Mouse (Mus musculus): ENCODE measurements around the gene Arsb.
A peak's percentile ranks its signal among the peaks of the same experiment; 100 is the strongest.

Arsb gene

DNA sequence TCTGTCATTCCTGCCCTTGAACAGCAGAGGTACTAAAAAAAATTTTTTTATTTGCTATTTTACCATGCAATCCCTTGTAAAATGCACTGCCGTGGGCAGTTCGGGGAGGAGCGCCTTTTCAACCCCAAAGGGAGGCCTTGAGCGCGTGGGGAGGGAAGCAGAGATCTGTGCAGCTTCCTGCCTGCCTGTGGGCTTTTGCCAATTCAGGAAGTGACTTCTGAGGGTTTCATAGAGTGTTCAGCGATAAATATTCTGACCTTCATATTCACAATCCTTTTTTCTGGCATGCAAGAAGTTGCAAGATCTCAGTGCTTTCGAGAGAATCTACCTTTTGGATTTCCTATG lies 151.1 kb downstream of the Arsb start:
- DNase-seq (ENCODE audit: low spot score): peak; percentile 65

DNA sequence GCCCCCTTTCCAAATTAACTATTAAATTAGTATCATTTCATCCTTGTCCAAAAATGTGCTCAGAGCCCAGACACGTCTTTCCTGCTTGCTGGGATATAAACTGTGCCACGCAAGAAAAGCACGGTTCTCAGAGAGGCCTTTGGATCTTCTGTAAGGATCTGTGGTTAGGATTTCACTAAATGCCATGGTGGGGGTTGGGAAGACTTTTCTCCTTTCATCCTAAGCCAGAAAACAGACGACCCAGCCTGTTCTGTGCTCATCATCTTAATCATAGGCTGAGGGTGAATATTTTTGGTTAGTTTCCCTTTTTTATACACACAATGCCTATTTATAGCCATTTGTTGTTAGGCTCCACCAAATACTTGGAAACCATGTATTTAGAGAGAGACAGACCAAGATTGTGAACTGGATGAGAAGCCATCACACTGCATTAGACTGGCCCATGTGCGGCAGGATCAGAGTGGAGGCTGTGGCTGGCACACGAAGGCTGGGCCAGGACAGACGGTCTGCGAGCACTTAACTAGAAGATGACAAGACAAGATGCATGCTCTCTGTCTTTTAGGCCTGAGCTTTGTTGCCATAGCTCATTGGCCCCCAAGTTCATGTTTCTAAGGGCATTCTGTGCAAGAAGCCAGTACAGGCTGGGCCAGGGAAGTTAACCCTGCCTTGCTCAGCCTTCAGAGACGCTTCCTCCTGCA lies 153.5 kb downstream of the Arsb start:
- no peak for DNase-seq (ENCODE audit: low spot score)

GRCm38 (mm10) chr13:93930561-93931340 lies 159.3 kb downstream of the Arsb start:
- DNase-seq (ENCODE audit: low spot score): no peak

GRCm38 (mm10) chr13:93936455-93936854 lies 165.0 kb downstream of the Arsb start:
- no peak for DNase-seq (ENCODE audit: low spot score)

GRCm38 (mm10) chr13:93938118-93938517 lies 166.7 kb downstream of the Arsb start:
- no peak for DNase-seq (ENCODE audit: low spot score)

- DNase-seq (ENCODE audit: low spot score): peak; percentile 83
Observed at GRCm38 (mm10) chr13:93939363-93940127, 168.1 kb downstream of the Arsb start.

- DNase-seq (ENCODE audit: low spot score): no peak
Observed at GRCm38 (mm10) chr13:93940742-93941531, 169.5 kb downstream of the Arsb start.

GRCm38 (mm10) chr13:93950996-93951395 lies 179.6 kb downstream of the Arsb start:
- no peak for DNase-seq (ENCODE audit: low spot score)

- peak; percentile 51 for DNase-seq (ENCODE audit: low spot score)
Observed at GRCm38 (mm10) chr13:93951555-93951954, 180.1 kb downstream of the Arsb start.

DNA sequence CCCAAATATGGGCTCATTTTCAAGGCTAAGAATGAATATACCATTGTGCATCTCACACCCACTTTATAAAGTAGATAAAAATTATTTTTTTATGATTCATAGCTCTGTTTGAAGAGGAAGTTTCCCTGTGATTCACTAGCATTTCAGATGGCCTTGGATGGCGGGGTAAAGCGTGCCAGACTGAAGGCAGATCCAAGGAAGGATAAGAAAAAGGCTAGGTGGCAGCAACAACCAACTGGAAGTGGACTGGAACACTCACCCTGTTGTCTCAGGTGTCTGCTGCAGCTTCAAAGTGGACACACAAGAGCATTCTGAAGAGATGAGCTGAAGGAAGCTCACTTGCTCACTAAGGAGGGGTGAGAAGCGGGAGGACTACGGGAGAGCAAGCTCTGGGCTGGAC lies 181.0 kb downstream of the Arsb start:
- DNase-seq (ENCODE audit: low spot score): no peak

DNA sequence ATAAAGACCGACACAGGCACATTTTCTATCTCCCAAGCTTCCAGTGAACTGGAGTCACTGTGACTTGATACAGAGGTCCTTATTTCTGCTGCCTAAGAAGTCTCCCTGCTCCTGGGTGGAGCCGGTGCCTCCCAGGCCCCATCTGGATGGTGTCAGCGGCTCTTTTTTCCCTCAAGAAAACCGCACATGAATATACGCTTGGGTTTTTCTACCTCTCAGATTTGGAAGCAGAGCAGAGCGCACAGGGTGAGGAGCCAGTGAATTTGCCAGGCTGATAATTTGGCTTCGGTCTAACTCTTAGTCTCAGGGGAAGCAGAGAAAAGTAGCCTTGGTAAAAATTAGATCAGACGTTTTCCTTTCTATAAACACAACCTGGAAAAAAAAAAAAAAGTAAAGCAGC lies 186.5 kb downstream of the Arsb start:
- no peak for DNase-seq (ENCODE audit: low spot score)

- DNase-seq (ENCODE audit: low spot score): no peak
Observed at GRCm38 (mm10) chr13:93966271-93966670, 194.8 kb downstream of the Arsb start.

DNA sequence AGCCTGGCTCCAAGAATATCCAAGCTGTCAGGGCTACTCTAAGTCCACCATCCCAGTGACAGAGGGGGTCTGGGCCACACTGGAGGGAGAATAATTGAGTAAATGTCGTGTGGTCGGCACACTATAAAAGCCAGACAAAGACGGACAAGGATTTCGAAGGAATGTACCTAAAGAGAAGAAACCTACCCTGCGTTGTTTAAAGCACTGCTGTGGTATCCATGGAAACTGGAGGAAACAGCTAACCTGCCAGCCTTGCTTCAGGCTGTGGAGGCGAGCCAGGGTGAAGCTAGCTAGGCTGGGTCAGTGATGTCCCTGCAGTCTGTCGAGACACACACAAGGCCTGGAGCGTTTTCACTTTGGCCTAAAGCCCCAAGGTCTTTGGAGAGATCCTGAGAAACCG lies 195.7 kb downstream of the Arsb start:
- DNase-seq (ENCODE audit: low spot score): peak; percentile 81

GRCm38 (mm10) chr13:93970115-93970514 lies 198.7 kb downstream of the Arsb start:
- DNase-seq (ENCODE audit: low spot score): no peak

GRCm38 (mm10) chr13:93972423-93972822 lies 201.0 kb downstream of the Arsb start:
- no peak for DNase-seq (ENCODE audit: low spot score)

DNA sequence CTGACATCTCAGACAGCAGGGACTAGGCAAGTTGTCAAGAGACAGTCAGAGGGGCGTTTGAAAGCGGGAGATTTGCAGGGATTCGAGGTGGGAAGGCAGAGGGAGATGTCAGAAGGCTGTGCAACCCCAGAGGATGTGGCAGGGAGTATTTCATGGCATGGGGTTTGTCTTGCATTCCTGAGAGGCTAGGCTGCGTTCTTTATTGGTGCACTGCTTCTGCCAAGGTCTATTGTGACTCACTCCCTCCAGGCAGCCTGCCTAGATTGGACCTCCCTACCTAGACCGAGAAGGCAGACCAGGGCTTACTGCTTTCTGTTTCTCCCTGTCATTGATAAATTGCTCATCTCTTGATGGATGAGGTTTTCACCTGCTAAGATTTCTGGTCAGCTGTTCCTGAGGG lies 204.2 kb downstream of the Arsb start:
- DNase-seq (ENCODE audit: low spot score): no peak

DNA sequence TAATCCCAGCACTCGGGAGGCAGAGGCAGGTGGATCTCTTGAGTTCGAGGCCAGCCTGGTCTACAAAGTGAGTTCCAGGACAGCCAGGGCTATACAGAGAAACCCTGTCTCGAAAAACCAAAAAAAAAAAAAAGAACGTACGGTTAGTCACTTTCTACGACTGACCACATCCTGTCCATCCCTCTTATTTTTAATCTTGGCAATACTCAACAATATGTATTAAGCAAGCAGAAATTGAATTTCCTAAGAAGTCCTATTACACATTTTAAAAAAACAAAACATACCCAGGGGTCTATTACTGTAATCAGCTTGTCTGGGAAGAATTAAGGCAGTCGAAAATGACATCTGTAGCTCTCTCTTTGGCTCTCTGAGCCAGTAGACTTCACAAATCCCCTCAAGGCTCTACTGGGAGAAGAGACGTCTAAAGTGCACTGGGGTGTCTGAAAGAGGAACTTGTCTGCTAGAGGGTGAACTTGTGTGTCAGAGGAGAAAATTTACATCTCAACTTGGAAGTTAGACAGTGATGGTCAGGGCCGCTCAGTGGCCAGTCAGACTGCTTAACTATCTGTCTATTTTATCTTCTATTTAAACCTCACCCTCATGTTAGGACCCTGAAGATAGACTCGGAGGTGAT lies 205.6 kb downstream of the Arsb start:
- no peak for DNase-seq (ENCODE audit: low spot score)

DNA sequence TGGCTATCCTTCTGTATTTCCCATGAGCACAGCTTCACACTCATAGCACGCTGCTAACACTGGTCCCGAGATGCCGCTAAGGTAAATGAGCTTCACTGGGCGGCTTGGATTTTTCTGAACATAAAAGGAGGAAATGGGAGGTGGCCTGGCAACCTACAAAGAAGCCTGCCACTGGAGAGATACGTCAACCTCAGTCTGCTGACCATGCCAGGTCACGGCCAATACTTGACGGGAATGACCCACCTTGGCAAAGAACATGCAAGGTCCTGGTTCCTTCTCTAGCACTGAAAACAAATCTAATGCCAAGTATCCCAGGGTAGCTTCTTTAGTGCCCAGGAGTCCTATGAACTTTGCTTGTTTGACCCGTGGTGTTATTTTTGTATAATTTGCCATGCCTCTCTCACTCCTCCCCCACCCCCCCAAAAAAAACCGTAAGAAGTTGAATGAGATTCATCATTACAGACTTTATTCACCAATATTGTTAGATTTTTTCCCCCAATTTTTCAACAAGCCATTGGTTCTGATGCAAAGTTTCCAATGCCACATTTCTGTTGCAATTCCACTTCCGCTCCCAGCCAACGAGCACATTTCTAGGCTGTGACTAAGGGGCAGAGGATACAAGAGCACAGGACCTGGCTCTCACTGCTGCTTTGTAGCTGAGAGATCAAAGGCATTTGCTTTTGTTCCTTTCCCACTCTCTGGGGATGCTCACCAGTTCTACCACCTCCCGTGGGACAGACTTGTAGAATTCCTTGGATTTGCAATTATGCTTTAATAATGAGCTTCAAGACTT lies 207.5 kb downstream of the Arsb start:
- no peak for DNase-seq (ENCODE audit: low spot score)

GRCm38 (mm10) chr13:93979754-93980153 lies 208.3 kb downstream of the Arsb start:
- DNase-seq (ENCODE audit: low spot score): no peak

DNA sequence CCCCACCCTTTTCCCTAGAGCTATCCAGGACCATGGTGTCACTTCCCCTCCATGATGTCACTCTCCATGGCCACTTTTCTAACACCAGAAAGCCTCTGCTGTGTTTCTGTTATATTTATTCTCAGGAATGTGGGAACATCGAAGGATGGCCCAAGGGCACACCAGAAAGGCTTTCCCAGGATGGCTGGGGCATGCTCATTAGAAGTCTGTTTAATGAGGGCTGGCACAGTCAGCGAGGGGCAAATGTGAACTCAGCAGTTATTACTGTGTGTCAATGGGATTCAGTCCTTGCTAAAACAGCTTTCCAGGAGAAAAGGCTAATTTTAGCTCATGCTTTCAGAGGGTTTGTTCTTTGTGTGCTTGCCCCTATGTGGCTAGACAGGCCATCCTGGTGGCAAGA lies 213.1 kb downstream of the Arsb start:
- no peak for DNase-seq (ENCODE audit: low spot score)

- no peak for DNase-seq (ENCODE audit: low spot score)
Observed at GRCm38 (mm10) chr13:93985181-93985580, 213.8 kb downstream of the Arsb start.

All from ovary, adult 18-20 months (tissue).